Comparison of ENCODE assay signal across 20 mouse cellular contexts in genomic region chr11:54698636-54699035, GRCm38 (mm10).
DNase-seq lines count a peak whose midpoint lies in the region; TF ChIP-seq lines count a peak whose summit lies in the region.
"Had no signal": no experiment of that assay in that cellular context is flagged by ENCODE, and none has a peak within 500 bp of the region (broad histone marks: within the 10 kb centered on the region; RNA-seq: fewer than 3 reads in every experiment).

No protein-coding gene starts in this region.

- no peak for TF ChIP-seq CTCF in spleen, adult 2 months (IDR thresholded peaks at IDR 0.05; ENCODE audit: extremely low read depth, insufficient read depth, insufficient read length, insufficient replicate concordance)

- peaks cover 12% of the 10 kb centered on the region for H3K36me3 ChIP-seq in spleen, adult 2 months (ENCODE audit: control insufficient read depth, insufficient read depth, low read length)
- peaks cover 6% of the 10 kb centered on the region for H3K36me3 ChIP-seq in splenic B cell, adult 2 months (ENCODE audit: control insufficient read depth, insufficient read depth, low read length, poor library complexity, severe bottlenecking)

- WGBS in spleen, adult 2 months: 25% methylated on average over 7 of the region's 7 CpGs

- H3K27ac ChIP-seq in spleen, adult 2 months (ENCODE audit: insufficient read depth, low read length): peak overlapping the region; percentile 71; the same call in 1 of the 2 replicates
- H3K27ac ChIP-seq: embryonic facial prominence, embryonic 10.5 days; embryonic facial prominence, embryonic 12.5 days; forebrain, embryonic 13.5 days; forebrain, embryonic 15.5 days had no signal

- no peaks in the 10 kb centered on the region for H3K27me3 ChIP-seq in spleen, adult 2 months (ENCODE audit: control insufficient read depth, insufficient read depth, low read length)
- H3K27me3 ChIP-seq in splenic B cell, adult 2 months (ENCODE audit: control insufficient read depth, insufficient read depth, low read length, poor library complexity, severe bottlenecking): no peaks in the 10 kb centered on the region
- H3K27me3 ChIP-seq: CH12.LX; embryonic facial prominence, embryonic 12.5 days; forebrain, embryonic 13.5 days; forebrain, embryonic 15.5 days; Patski had no signal

- DNase-seq in spleen, adult 2 months (ENCODE audit: low read depth in 1 of 2, low spot score in 2 of 2): peak in 1 of 2 experiments; percentile 29
- DNase-seq in spleen, adult 12 weeks (ENCODE audit: low spot score): no peak
- DNase-seq in B cell, adult 2 months: peak; percentile 31 to 36
- peak; percentile 35 for DNase-seq in splenic B cell, adult 2 months (ENCODE audit: low read depth, low spot score)
- DNase-seq in thymus, postnatal 10 days (ENCODE audit: low spot score in 2 of 2): no peak
- DNase-seq: adrenal gland, adult 8-10 months; adrenal gland, postnatal 14 days; adrenal gland, postnatal 36 days; cerebellum, adult 11-12 months; cerebellum, adult 2 months; cerebellum, adult 9-10 months; cerebellum, postnatal 10 days; cerebellum, postnatal 25 days; forebrain, postnatal 0 days had no signal

- no peak for TF ChIP-seq POLR2A in spleen, adult 2 months (IDR thresholded peaks at IDR 0.05; ENCODE audit: low read depth, low read length)

- peaks cover 18% of the 10 kb centered on the region for H3K4me1 ChIP-seq in spleen, adult 2 months (ENCODE audit: control insufficient read depth, insufficient read depth, insufficient read length)
- H3K4me1 ChIP-seq: embryonic facial prominence, embryonic 10.5 days; embryonic facial prominence, embryonic 12.5 days; forebrain, embryonic 15.5 days had no signal

- no peak overlapping the region for H3K4me3 ChIP-seq in spleen, adult 2 months (ENCODE audit: extremely low read depth, insufficient read depth, insufficient read length)
- H3K4me3 ChIP-seq: embryonic facial prominence, embryonic 10.5 days; embryonic facial prominence, embryonic 12.5 days; forebrain, embryonic 13.5 days; forebrain, embryonic 15.5 days had no signal

Comparison
In these comparisons a context has a peak if more than half of its experiments do, and no peak if none do; other contexts are left out.
1. DNase-seq: peak in B cell, adult 2 months (2 of 2) and splenic B cell, adult 2 months (single experiment); none in spleen, adult 12 weeks (single experiment) and thymus, postnatal 10 days (0 of 2).